Mouse (Mus musculus) right cerebral cortex, postnatal 4 days (tissue): Measurements from ENCODE around the gene Syne1.

Experiments
- DNase-seq: peaks from one replicate; pipeline ENCODE4 v3.0.0-alpha.2; 2022

The Syne1 gene

DNA sequence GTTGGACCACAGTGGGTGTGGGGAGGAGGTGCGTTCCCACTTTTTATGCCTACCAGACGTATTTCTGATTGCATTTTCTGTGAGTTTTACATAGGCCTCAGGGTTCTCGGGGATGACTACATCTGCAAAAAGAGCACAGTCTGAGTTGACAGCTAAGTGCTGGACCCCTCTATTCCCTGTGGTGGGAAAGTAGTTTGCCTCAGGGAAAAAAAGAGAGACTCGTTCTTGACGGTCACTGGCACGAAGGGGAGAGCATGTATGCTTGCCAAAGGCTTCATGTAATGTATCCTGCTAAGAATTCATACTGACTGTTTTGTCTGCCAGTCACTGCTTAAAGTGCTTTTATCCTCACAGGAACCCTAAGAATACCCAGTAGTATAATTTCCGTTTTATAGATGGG, 506.1 kb downstream of the Syne1 start:
- DNase-seq, result no peak

DNA sequence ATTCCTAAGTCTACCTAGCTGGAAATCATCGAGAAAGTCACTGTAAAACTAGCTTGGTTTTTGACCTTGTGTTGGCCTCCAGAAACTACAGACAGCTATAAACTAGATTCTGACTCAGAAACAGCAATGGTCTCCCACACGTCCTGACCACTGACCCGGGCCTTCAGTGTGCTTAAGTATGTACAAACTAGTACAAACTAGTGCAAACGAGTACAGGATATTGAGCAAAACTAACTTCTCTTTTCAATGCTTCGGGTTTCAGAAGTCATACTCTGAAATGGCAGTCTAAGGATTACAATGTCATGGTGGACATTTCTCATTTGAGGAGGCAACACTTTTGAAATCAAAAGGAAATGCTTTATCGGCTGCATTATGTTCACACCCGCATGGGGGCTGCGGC, 506.8 kb downstream of the Syne1 start:
- DNase-seq, result no peak

DNA sequence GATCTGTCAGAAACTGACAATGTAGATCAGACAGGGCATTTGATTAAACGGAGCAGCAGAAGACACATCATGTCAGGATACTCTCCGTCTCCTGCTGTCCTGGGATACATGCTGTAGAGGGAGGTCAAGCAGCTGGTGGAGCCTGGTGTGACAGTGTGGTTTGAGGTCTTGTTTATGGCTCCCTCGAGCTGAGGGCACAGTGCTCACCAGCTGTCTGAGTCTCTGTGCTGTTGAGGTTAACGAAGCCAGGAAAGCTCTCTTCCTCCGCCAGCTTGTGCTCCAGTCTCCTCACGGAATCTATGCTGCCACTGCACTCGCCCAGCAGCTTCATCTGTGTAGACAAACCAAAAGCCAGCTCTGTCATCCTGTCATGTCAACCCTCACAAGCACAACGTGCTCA, 510.0 kb downstream of the Syne1 start:
- no peak for DNase-seq

DNA sequence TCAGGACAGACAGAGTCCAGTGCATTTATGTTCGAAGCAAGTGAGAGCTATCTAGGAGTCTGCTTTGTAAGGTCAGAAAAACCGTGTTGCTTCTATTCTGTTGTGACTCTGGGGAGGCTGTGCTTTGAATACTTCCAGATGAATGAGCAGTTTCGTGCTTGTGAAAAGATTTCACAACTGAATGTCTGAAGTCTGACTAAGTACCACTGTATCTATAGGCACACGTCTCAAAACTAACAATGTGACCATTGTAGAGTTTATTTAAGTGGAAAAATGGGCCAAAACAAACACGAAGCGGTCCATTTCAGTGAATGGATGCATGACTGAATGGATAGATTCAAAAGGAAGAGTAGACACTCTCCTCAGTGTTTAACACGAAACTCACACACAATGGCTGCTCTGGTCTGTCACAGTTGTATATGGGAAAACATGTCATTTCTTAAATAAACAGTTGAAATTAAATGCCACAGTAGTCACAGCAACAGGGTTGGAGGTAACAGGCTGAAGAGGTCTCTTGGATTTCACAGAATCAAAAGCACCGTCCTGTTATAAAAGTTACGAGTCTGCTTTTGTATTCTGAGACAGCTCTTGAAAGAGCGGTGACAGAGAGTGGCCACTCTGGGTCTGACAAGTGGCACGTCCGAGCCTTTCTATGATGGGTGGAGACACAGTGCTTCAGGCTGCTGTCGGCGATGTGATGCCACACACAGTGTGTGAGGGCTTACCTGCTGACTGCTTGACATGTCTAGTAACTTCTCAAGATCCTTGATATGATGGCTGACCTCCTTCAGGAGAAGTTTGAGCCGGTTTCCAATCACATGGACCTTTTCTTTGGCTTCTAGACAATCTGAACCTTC, 518.9 kb downstream of the Syne1 start:
- no peak for DNase-seq

DNA sequence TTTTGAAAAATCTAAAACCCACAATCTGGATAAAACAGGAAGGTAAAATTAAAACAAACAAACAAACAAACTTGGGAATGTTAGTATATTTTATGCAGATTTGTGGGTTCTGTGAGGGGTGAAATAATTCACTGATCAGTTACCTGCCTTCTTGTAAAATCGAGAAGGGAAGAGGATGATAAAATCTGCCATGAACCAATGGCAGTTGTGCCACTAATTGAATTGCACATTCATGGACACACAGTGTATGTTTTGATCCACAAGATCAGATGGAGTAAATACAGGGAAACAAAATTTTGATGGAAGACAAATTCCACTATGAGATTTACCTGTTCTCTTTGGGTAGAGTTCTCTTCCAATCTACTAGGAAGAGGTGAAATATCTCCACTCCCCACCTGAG, 521.4 kb downstream of the Syne1 start:
- DNase-seq, result no peak

DNA sequence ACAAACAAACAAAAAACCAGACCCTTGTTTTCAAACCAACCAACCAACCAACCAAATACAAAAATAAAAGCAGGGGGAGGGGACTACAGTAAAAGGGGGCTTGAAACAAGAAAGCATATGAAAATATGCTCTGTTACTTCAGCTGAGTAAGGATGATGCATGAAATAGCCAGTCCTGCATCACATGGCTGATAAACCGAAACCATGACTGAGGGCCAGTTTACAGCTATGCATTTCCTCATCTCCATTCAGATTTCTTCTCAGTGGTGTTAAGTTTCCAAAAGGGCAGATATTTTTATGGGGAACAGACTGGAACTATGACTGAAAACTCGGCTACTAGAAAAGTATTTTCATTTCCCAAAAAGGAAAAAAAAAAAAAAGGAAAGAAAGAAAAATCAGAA, 522.1 kb downstream of the Syne1 start:
- no peak for DNase-seq

DNA sequence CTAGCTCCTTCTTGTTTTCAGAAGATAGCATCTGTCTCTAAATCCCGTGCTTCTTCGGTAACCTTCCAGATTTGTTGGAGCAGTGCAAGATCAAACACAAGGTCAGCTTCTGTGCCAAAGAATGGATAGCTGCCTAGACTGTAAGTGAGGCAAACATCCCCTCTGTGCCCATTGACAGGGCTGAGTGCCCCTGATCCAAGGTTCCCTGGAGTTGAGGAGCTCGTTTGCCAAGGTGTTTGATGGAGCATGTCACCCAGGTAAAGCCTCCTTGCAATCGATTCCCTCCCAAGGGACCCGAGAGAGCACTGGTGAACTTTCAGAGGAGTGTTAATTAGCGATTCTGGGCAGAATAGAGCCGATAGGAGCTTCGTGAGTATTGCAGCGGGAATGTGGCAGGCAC, 523.0 kb downstream of the Syne1 start:
- DNase-seq, result no peak

DNA sequence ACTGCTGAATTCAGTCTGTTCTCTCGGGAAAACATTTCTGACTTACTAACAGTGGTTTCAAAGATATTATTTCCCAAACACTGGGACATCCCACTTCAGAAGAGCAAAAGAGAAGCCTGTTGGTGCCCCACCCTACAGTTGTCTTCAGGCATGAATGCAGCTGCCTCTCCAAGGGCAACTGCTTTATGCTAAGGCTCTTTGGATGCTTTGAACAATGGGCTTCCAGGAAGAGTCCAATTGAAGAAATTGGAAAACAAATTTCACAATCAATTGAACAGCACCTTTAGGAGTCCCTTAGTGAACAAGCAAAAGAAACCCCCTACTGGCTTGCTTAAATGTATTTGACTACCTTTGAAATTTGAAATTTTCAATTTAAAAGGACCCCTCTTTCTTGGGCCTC, 524.1 kb downstream of the Syne1 start:
- no peak for DNase-seq

DNA sequence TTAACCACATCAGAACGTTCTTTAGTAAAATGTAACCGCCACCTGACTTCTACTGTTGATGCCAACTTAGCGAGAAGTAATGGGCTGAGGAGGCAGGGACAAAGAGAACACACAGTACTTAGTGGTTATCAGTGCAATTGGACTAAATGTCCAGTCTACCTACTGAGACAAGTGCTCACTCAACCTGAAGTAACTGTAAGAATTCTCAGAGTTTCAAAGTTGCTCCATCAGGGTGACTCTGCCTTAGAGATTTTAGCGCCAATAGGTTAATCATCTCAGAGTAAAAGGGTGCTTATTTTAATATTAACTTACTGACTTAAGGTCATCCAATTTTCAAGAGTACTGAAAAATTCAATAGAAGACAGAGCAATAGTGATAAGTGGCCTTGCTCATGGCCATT, 525.4 kb downstream of the Syne1 start:
- no peak for DNase-seq

DNA sequence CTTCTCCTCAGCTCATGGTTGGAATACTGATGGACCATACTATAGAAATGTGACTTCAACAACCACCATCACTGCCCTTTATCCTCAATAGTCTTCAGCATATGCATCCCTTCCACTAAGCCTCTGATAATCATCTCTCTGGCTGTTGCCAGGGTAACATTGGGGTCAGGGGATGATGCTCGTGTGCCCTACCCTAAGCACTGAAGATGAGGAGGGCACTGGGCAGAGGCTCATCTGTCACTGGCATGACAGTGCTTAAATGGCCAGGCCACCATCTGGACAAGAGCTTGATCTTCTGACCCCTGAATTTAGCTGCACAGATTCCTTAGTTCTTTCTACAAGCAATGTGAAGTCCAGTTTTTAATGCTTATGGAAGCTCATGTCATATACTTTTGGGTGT, 534.1 kb downstream of the Syne1 start:
- DNase-seq, result no peak

DNA sequence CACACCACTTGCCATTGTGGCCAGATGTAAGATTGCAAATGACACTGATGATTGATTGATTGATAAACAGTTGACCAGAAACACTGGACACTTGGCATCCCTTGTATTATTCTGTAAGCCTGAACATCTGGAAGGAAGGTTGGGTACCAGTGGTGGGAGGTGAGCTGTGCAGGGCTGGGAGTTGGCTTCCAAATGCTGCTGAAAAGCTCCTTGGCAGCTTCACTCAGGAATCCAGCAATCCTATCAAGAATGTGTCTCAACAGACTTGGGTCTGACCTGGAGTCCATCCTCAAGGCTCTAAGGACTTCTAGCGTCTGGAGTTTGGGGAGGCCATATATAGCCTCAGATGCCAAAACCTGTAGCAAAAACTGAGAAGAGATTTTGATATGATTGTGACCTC, 536.3 kb downstream of the Syne1 start:
- DNase-seq, result no peak

DNA sequence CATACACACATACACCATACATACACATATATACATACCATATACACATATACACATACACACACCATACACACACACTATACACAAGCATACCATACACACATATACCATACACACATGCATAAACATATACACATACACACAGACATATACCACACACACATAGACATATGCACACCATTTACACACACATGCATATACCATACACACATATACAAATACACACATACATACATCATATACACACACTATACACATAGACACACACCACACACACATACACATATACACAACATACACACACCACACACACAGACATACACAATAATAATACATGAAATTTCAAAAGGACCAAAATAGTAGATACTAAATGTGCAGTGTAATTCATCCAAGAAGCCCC, 539.3 kb downstream of the Syne1 start:
- DNase-seq, result no peak

DNA sequence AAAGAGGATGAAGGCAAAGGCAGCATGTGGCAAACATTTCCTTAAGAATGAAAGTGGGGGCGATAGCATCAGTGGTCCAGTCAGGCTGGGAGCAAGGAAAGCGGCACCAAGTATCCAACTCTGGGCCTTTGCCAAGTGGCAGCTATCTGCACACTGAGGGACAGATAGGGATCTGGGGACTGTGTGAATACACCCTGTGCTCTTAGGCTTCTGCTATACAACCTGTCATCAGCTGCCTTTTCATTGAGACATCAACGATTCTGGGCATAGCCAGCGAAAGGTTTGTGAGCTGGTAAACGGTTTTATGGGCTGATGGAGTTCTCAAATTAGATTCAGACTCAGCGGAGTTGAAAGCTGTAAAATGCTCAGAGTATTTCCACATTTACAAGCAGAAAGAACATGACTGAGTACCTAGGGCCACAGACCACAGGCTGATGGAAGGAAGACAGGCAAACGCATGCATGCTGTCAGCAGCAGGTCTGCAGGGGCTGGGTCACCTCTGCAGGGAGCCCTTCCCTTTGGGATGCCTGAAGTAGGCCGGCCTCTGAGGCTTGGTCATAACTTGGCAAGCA, 542.4 kb downstream of the Syne1 start:
- DNase-seq, result no peak

DNA sequence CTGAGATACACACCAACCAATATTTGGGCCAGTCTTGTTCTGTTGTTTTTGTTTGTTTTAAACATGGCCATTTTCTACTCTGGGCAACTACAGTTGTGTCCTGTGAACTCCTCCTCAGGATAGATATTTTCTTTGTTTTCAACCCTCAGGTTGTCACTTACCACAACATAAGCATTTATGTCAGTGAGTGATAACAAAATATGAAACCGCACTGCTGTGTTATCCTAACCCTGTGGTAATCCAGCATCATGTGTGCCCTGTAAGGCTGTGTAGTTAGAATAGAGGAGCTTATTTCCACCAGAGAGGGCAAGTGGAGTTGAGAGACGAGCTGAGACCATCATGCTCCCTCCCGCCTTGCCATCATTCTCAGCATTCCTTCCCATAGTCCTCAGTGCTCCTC, 554.7 kb downstream of the Syne1 start:
- no peak for DNase-seq

DNA sequence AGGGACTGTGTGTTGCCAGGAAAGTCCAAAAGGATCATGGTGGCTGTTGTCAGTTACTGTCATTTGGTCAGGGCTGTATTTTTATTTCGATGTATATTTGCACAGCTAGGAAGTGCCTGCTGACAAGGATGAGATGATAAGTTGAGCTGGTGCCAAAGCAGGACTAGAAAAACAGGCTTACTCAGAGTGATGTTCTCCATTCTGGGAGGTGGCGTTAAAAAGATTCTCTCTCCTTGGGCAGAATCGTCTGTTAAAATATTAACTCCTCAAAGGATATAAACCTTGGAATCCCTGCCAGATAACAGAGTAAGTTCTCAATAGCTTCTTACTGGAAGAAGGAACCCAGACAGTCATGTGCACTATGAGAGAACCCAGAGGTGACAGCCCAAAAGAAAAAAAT, 557.5 kb downstream of the Syne1 start:
- no peak for DNase-seq

DNA sequence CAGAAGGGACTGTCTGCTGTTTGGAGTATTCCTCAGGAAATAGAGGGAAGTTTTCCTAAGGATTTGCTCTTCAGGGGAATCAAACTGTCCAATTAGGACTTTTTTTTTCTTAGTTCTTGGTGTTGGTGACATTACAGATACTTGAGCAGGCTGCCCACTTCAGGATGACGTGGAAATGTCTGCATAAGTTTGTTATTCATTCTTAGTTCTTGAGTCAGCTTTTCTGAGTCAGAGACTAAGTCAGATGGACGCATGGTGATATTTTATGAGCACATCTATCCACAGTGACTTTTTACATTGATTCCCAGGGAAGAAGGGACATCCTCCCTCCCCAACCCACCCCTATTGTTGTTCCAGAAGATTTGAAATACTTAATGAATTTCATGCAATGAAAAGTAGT, 567.4 kb downstream of the Syne1 start:
- DNase-seq, result no peak

DNA sequence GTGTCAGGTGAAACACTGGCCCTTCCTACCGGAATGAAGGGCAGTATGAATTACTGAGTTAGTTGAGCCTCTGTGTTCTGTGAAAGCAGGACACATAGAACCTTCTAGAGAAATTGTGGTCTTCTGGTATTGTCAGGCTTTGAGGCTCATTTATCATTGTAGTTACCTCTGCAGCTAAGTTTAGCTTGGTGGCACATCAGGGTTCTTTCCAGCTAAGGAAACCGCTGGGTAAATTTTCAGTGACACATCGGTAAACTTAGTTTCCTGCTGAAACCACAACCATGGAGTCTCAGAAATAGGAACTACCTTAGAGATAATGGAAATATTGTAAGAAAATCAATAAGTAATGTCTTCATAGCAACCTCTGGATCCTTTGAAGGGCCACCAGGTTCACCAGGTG, 573.9 kb downstream of the Syne1 start:
- no peak for DNase-seq

DNA sequence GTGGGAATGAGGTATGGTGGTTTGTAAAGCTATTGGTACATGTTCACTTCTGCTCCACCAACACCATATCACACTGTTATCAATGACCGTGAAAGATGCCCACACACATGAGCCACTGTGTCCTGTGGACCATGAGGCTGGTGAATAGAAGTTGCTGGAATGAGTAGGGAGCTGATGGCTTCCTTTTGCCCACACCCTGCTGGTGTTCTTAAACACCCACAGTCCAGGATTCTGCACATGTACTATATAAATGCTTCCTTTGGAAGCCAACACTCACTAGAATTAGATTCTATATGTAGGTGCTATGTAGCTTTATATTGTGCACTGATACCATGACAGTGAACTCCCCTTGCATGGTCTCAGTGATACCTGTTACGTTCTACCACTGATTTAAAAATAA, 574.7 kb downstream of the Syne1 start:
- DNase-seq, result no peak

DNA sequence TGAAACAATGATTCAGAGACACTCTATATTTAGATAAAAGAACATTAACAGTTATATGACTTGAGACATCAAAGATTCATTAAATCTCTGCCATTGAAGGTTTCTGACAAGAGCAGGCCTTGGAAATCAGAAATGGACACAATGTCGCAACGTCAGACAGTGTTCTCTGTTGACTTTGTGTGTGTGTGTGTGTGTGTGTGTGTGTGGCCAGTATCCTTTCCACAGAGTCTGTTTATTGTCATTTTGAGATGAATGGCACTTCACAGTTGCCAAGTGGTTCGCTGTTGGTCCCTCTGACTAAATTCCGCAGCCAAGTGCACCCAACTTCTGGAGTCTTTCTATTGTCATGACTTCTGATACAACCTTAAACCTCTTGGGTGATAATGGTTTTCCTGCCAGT, 577.0 kb downstream of the Syne1 start:
- no peak for DNase-seq

DNA sequence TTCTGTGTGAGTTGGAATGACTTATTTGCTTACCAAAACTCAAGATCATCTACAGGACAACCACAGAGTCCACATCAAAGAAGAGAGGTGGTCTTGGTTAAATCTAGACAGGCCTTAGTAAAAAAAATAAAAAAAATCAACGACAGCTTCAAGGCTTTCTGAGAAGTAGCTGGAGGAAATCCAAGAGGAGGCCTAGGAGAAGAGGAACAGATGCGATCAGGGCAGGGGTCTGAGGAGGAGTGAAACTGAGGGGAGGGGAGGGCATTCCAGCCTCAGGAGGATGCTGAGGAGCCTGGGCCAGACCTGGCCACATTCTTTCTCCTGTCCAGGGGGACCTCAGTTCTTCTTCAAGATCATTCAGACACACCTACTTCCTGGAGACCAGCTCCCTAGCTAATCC, 579.3 kb downstream of the Syne1 start:
- no peak for DNase-seq

DNA sequence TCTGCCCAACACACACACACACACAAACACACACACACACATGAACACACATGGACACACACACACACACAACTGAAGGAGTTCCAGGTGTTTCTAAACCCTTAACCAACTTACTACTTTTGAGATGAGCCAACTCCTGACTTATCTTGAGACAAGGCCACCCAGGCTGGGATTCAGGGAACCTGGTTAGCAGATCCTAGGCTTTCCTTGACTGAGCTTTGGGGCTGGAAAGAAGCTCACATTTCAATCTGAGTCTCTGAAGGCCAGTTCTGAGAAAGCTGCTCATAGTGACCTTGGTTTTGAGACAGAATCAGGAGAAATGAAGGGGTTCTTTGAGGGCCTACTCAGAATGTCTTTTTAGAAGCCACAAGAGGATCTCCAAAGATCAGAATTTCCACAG, 579.7 kb downstream of the Syne1 start:
- no peak for DNase-seq

DNA sequence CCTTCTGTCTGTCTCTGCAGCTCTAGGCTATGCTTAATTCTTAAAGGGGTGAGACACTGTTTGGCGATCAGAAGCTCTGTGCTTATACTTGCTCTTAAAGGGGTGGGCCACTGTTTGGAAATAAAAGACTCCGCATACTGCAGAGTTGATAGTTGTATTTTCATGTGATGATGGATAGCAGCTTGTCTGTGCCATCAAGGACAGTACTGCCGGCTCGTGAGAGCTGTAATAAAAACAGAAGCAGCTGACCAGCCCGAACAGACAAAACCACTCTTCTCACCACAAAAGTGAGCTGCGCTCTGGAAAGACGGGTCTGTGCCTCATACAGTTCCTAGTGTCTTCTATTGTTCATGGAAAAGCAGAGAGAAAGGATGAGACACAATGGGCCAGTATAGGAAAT, 580.1 kb downstream of the Syne1 start:
- DNase-seq, result no peak
